Mouse (Mus musculus): Measurements from ENCODE around the gene Cdhr5.

The Cdhr5 gene

GRCm38 (mm10) chr7:141276546-141276945 is at the start of gene Cdhr5:
Gene Cdhr5 (minus strand): TSS chr7:141276786.
- in situ Hi-C loops (cut with MboI, MseI) = no loop called here

GRCm38 (mm10) chr7:141324686-141325085 is 48.1 kb upstream of the Cdhr5 start:
- in situ Hi-C loops (cut with MboI, MseI) = no loop called here

- in situ Hi-C loops (cut with MboI, MseI) = no loop called here
Measured at GRCm38 (mm10) chr7:141319446-141319845, 42.9 kb upstream of the Cdhr5 start.

- in situ Hi-C loops (cut with MboI, MseI) = no loop called here
Measured at GRCm38 (mm10) chr7:141317619-141318132, 41.1 kb upstream of the Cdhr5 start.

GRCm38 (mm10) chr7:141315974-141316373 is 39.4 kb upstream of the Cdhr5 start:
- in situ Hi-C loops (cut with MboI, MseI) = no loop called here

- in situ Hi-C loops (cut with MboI, MseI) = no loop called here
Measured at GRCm38 (mm10) chr7:141315076-141315475, 38.5 kb upstream of the Cdhr5 start.

GRCm38 (mm10) chr7:141314416-141314815 is 37.8 kb upstream of the Cdhr5 start:
- in situ Hi-C loops (cut with MboI, MseI) = no loop called here

- in situ Hi-C loops (cut with MboI, MseI) = no loop called here
Measured at GRCm38 (mm10) chr7:141304537-141304936, 28.0 kb upstream of the Cdhr5 start.

- in situ Hi-C loops (cut with MboI, MseI) = no loop called here
Measured at GRCm38 (mm10) chr7:141302702-141303268, 26.2 kb upstream of the Cdhr5 start.

- in situ Hi-C loops (cut with MboI, MseI) = no loop called here
Measured at GRCm38 (mm10) chr7:141301386-141301785, 24.8 kb upstream of the Cdhr5 start.

- in situ Hi-C loops (cut with MboI, MseI) = no loop called here
Measured at GRCm38 (mm10) chr7:141299175-141299574, 22.6 kb upstream of the Cdhr5 start.

GRCm38 (mm10) chr7:141297926-141298650 is 21.5 kb upstream of the Cdhr5 start:
- in situ Hi-C loops (cut with MboI, MseI) = no loop called here

- in situ Hi-C loops (cut with MboI, MseI) = no loop called here
Measured at GRCm38 (mm10) chr7:141294479-141294878, 17.9 kb upstream of the Cdhr5 start.

- in situ Hi-C loops (cut with MboI, MseI) = no loop called here
Measured at GRCm38 (mm10) chr7:141293852-141294471, 17.4 kb upstream of the Cdhr5 start.

- in situ Hi-C loops (cut with MboI, MseI) = no loop called here
Measured at GRCm38 (mm10) chr7:141292583-141293388, 16.2 kb upstream of the Cdhr5 start.

- in situ Hi-C loops (cut with MboI, MseI) = no loop called here
Measured at GRCm38 (mm10) chr7:141291921-141292582, 15.5 kb upstream of the Cdhr5 start, which contains the start of gene Drd4. Gene Drd4 (plus strand): TSS chr7:141292006.

GRCm38 (mm10) chr7:141288042-141288441 is 11.5 kb upstream of the Cdhr5 start:
- in situ Hi-C loops (cut with MboI, MseI) = no loop called here

GRCm38 (mm10) chr7:141282756-141283155 is 6.2 kb upstream of the Cdhr5 start:
- in situ Hi-C loops (cut with MboI, MseI) = no loop called here

GRCm38 (mm10) chr7:141281442-141281841 is 4.9 kb upstream of the Cdhr5 start:
- in situ Hi-C loops (cut with MboI, MseI) = no loop called here

GRCm38 (mm10) chr7:141278766-141279590 is 2.4 kb upstream of the Cdhr5 start, which contains the start of gene Sct:
Gene Sct (minus strand): TSS chr7:141279133.
- in situ Hi-C loops (cut with MboI, MseI) = no loop called here

Data from T-helper 1 cell (primary cell).